Mouse (Mus musculus): ENCODE measurements around the gene Ptprg. TPM values are rescaled to one million over a fixed set of nuclear protein-coding genes. Genes with fewer than 3 reads are reported as not detected.
A peak's percentile ranks its signal among the peaks of the same experiment; 100 is the strongest.

Gene Ptprg
- polyA plus RNA-seq, 1 experiment from 2014 or later, result 47.5 TPM

DNA sequence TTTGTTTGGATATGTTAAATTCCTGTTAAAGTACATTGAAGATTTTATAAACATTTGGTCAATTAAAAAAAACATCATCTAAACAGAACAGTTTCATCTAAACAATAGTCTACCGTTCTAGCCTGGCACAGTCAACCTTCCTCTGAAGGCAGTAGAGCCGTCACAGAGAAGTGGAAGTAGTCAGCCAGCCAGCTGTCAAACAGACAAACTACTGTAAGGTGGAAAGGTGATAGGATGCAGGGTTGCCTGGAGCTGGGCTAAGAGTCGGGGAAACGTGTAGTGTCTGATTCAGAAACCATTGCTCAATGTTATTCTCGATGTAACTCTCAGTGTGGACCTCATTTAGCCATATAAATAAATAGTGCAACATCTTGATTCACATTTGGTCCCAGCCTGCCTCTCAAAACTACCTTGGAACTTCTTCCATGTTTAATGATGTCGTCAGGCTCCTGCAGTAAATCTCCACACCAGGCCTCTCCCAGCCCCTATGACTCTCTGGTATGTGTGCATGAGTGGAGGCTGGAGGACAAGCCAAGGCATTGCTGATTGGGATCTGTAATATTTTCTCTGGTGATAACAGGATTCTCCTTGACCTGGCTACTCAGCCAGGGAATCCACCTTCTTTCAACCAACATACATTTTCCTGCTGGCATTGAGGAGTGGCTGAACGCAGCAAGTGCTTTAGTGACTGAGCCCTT lies 178.0 kb downstream of the Ptprg start:
- no peak overlapping the region for H3K9ac ChIP-seq
- no peaks in the 10 kb centered on the region for H3K4me1 ChIP-seq (replicated peaks)
- no peak overlapping the region for H3K27ac ChIP-seq
- no peaks in the 10 kb centered on the region for H3K27me3 ChIP-seq
- H3K36me3 ChIP-seq, result no peaks in the 10 kb centered on the region
- no peak for ATAC-seq (ENCODE audit: low FRiP score)
- H3K9me3 ChIP-seq, result no peaks in the 10 kb centered on the region
- no peak overlapping the region for H3K4me2 ChIP-seq
- WGBS, result 71% methylated on average over 7 of the region's 7 CpGs
- no peak overlapping the region for H3K4me3 ChIP-seq

DNA sequence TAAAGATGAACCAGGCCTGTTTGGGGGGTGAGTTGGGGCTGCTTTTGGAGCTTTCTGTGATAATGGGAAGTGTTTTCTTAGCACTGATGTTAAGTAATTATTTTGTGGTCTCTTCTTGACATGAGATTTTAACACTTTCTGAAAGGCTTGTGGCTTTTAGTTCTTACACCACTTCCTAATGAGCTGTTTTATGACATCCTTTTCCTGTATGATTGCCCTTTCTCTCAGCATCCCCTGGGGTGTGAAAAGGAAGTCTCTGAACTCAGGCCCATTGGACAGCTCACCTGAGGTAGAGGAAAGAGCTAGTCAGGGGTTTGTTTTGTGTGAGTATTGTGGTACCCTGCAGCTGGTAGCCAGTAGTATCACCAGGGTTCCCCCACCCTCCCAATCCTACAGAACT lies 179.0 kb downstream of the Ptprg start:
- no peak overlapping the region for H3K27ac ChIP-seq
- H3K4me2 ChIP-seq, result no peak overlapping the region
- no peaks in the 10 kb centered on the region for H3K9me3 ChIP-seq
- no peaks in the 10 kb centered on the region for H3K36me3 ChIP-seq
- H3K9ac ChIP-seq, result no peak overlapping the region
- ATAC-seq (ENCODE audit: low FRiP score), result no peak
- no peaks in the 10 kb centered on the region for H3K27me3 ChIP-seq
- H3K4me1 ChIP-seq (replicated peaks), result no peaks in the 10 kb centered on the region
- H3K4me3 ChIP-seq, result no peak overlapping the region

DNA sequence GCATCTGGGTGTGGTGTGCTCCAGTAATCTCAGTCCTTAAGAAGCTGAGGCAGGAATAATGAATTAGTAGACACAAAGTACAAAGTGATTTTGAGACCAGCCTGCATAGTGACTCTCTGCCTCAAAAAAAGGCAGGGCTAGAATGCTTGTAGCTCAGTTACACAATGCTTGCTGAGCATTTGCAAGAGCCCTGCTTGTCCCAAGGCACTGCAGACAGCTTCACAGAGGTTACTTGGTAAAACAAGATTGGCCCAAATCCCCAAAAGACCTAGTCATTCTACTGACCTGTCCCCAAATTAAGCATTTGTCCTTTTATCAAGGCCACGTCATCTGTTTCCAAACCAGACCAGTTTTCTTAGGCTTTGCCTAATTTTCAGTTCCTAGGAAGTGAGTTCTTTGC lies 190.4 kb downstream of the Ptprg start:
- ATAC-seq (ENCODE audit: low FRiP score), result no peak

DNA sequence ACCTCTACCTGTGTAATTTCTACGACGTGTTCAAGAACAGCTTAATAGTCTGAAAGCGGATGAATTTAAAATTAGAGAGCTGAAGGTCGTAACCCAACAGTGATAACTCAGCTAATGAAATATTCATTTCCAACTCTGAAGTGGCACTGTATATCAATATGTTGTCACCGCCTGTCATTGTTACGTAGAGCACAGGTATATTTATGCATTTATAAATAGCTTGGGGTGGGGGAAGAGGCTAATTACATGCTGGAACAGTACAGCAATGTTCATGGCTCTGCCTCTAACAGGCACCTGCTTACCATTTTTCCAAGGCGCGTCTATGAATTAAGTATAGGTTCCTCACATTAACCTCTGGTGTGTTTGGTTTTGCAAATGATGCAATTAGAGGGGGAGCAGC lies 199.3 kb downstream of the Ptprg start:
- no peaks in the 10 kb centered on the region for H3K9me3 ChIP-seq
- no peaks in the 10 kb centered on the region for H3K36me3 ChIP-seq
- H3K27ac ChIP-seq, result no peak overlapping the region
- H3K9ac ChIP-seq, result no peak overlapping the region
- no peak for ATAC-seq (ENCODE audit: low FRiP score)
- H3K4me1 ChIP-seq (replicated peaks), result peaks cover 20% of the 10 kb centered on the region
- 61% methylated on average over 8 of the region's 8 CpGs for WGBS
- H3K4me3 ChIP-seq, result no peak overlapping the region
- H3K4me2 ChIP-seq, result no peak overlapping the region
- H3K27me3 ChIP-seq, result no peaks in the 10 kb centered on the region

More for the DNA sequence above, 190.4 kb downstream of the Ptprg start:
- no peaks in the 10 kb centered on the region for H3K36me3 ChIP-seq
- H3K4me2 ChIP-seq, result no peak overlapping the region
- H3K9ac ChIP-seq, result no peak overlapping the region
- no peaks in the 10 kb centered on the region for H3K27me3 ChIP-seq
- no peaks in the 10 kb centered on the region for H3K9me3 ChIP-seq
- no peak overlapping the region for H3K4me3 ChIP-seq
- WGBS, result 91% methylated on average over 1 of the region's 1 CpGs
- 0 out of 2 replicates have a peak, but pooled peaks cover 3% of the 10 kb centered on the region for H3K4me1 ChIP-seq (replicated peaks)
- no peak overlapping the region for H3K27ac ChIP-seq

DNA sequence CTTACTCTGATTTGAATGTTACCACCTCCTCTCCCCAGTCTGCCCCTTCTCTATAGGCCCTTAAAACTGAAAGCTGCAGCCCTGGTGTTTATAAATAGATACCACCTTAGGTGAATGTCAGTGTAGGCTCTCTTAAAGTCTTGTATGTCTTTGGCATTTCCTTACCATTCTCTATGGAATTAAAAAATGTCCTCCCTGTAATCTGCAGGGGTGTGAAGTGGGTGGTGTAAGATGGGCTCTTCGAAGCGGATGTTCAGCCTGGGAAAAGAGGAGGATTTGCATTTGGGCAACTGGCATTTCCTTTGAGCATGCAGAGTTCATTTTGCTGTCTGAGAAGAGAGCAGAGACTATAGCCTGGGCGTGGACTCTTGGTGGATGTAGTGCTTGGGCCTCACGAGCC lies 201.3 kb downstream of the Ptprg start:
- WGBS, result 87% methylated on average over 4 of the region's 4 CpGs
- no peaks in the 10 kb centered on the region for H3K36me3 ChIP-seq
- no peaks in the 10 kb centered on the region for H3K27me3 ChIP-seq
- no peaks in the 10 kb centered on the region for H3K9me3 ChIP-seq
- ATAC-seq (ENCODE audit: low FRiP score), result no peak
- H3K9ac ChIP-seq, result no peak overlapping the region
- H3K4me3 ChIP-seq, result no peak overlapping the region
- H3K4me1 ChIP-seq (replicated peaks), result peaks cover 20% of the 10 kb centered on the region
- no peak overlapping the region for H3K4me2 ChIP-seq
- H3K27ac ChIP-seq, result no peak overlapping the region

DNA sequence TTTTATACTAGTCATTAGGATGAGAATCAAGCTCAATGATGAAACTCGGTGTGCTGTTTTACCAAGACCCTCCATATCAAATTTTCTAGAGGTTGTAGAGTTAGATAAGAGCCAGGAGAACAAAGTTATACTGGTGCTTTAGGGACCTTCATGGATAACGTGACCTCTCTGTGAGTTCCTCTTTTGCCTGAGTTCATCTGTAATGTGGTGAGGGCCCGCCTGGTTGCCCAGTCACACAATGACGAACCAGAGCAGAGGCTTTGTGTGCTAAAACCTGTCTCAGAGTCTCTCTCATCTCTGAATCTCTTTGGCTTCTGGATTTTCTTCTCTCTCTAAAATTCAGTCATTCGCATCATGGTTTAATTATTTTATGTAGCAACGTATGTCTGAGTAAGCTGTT lies 204.9 kb downstream of the Ptprg start:
- Histone ChIP-seq H3K9me3 (no peaks in the 10 kb centered on the region), H3K4me1 (replicated peaks) (peaks cover 25% of the 10 kb centered on the region), H3K4me2 (no peak overlapping the region), H3K4me3 (no peak overlapping the region), H3K27ac (no peak overlapping the region), H3K36me3 (no peaks in the 10 kb centered on the region), H3K9ac (no peak overlapping the region), H3K27me3 (no peaks in the 10 kb centered on the region)
- ATAC-seq (ENCODE audit: low FRiP score), result no peak
- 87% methylated on average over 6 of the region's 6 CpGs for WGBS

DNA sequence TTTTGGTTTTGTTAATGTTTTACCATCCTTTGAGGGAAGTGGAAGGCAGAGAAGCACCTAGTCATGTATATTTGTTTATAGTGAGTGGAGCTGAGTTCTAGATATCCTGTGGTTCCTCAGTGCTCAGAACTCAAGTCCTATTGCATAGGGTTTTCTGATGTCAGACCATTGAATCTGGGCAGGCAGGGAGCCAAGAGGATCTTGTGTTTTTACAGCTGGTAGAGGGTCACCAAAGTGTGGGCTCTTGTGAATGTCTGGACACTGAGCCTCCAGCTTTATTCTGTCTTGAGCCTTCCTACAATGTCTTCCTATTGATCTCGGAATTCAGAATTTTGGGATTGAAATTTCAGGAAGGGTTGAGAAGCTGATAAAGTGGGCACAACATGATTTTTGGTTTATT lies 206.0 kb downstream of the Ptprg start:
- H3K36me3 ChIP-seq, result no peaks in the 10 kb centered on the region
- H3K9ac ChIP-seq, result no peak overlapping the region
- no peak for ATAC-seq (ENCODE audit: low FRiP score)
- 86% methylated on average over 1 of the region's 1 CpGs for WGBS
- no peak overlapping the region for H3K27ac ChIP-seq
- peaks cover 19% of the 10 kb centered on the region for H3K4me1 ChIP-seq (replicated peaks)
- no peak overlapping the region for H3K4me2 ChIP-seq
- no peaks in the 10 kb centered on the region for H3K9me3 ChIP-seq
- H3K4me3 ChIP-seq, result no peak overlapping the region
- no peaks in the 10 kb centered on the region for H3K27me3 ChIP-seq

DNA sequence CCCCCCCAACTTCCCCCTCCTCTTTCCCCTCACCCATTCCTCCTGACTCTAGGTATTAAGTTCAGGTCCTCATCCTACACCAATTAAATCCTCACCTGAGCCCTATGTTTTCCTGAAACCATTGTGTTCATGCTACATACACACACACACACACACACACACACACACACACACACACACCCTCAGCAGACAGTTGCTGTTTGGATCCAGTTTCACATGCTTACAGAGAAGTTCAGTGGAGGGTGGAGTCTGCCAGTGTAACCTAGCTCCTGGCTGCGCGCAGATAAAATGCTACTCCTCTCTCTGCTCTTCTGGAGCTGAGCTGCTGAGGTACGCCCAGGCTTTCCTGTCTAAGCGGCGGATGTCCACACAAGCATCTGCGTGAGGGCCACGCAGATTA lies 209.7 kb downstream of the Ptprg start:
- ATAC-seq (ENCODE audit: low FRiP score), result no peak
- no peak overlapping the region for H3K4me3 ChIP-seq
- peaks cover 37% of the 10 kb centered on the region for H3K4me1 ChIP-seq (replicated peaks)
- no peak overlapping the region for H3K9ac ChIP-seq
- H3K9me3 ChIP-seq, result no peaks in the 10 kb centered on the region
- H3K36me3 ChIP-seq, result no peaks in the 10 kb centered on the region
- H3K27ac ChIP-seq, result no peak overlapping the region
- H3K27me3 ChIP-seq, result no peaks in the 10 kb centered on the region
- 74% methylated on average over 7 of the region's 7 CpGs for WGBS
- no peak overlapping the region for H3K4me2 ChIP-seq

DNA sequence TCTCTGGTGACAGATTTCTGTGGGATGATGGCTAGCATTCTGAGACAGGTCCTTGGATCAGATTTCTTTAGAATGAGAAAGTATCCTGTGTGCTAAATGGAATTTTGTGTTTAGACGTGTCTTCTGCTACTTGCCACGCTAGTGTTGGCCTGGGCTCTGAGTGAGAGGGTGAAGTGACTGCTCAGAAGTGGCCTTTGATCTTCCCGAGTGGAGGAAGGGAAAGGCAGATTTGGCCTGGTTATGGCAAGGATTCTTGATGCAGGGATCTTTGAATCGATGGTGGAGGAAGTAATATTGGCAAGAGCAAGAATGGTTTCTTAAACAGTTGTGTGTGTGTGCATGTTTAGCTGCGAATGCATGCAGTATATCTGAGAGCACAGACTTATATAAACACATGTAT lies 219.4 kb downstream of the Ptprg start:
- no peak overlapping the region for H3K27ac ChIP-seq
- no peaks in the 10 kb centered on the region for H3K36me3 ChIP-seq
- 76% methylated on average over 5 of the region's 5 CpGs for WGBS
- H3K4me2 ChIP-seq, result no peak overlapping the region
- ATAC-seq (ENCODE audit: low FRiP score), result no peak
- peaks cover 40% of the 10 kb centered on the region for H3K4me1 ChIP-seq (replicated peaks)
- no peaks in the 10 kb centered on the region for H3K9me3 ChIP-seq
- no peak overlapping the region for H3K4me3 ChIP-seq
- no peaks in the 10 kb centered on the region for H3K27me3 ChIP-seq
- H3K9ac ChIP-seq, result no peak overlapping the region

DNA sequence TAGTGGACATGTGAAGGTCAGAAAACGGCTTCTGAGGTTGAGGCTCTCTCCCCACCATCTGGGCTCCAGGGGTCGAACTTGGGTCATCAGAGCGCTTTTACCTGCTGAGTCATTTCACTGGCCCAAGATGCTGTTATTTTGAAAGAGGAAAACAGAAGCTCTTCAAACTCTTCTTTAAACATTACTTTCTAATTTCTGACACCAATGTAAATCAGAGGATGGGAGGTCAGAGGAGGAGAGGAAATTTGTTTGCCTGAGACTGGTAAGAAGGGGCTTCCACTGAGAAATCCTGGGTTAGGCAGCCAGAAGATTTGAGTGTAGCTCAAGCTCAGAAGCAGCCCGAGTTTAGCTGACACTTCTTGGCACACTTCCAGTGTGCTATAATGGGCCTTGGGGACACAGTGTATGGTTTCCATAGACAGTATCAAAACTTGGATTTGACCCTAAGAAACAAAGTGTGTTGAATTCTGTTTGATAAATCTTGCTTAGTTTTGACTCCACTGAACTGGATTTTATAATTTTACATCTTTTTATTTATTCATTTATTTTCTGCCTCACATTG lies 221.2 kb downstream of the Ptprg start:
- no peak overlapping the region for H3K27ac ChIP-seq
- WGBS, result 42% methylated on average over 4 of the region's 4 CpGs
- H3K9me3 ChIP-seq, result no peaks in the 10 kb centered on the region
- no peak overlapping the region for H3K9ac ChIP-seq
- ATAC-seq (ENCODE audit: low FRiP score), result no peak
- no peaks in the 10 kb centered on the region for H3K36me3 ChIP-seq
- no peaks in the 10 kb centered on the region for H3K27me3 ChIP-seq
- H3K4me3 ChIP-seq, result no peak overlapping the region
- H3K4me2 ChIP-seq, result no peak overlapping the region
- H3K4me1 ChIP-seq (replicated peaks), result peaks cover 33% of the 10 kb centered on the region

DNA sequence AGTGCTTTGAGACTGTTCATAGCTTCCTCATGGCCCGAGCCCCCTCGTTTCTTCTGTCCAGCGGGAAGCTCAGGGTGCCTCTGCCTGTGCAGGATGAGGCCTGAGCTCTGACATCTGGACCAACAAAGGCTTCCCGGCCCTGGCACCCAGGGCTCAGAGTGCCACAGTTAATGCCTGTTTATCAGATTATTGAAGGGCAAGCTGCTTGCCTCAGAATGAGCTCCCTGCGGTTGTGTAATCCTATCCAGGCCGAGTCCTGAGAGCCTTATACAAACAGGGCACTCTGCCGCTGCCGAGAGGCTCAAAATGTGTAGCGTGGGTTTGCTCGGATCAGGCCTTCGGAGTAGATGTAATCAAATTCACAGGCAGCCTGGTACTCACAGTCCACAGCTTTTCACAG lies 221.9 kb downstream of the Ptprg start:
- WGBS, result 31% methylated on average over 11 of the region's 11 CpGs
- H3K4me3 ChIP-seq, result no peak overlapping the region
- peak overlapping the region; percentile 2 for H3K9ac ChIP-seq
- H3K27ac ChIP-seq, result peak overlapping the region; percentile 66
- H3K36me3 ChIP-seq, result no peaks in the 10 kb centered on the region
- no peaks in the 10 kb centered on the region for H3K27me3 ChIP-seq
- ATAC-seq (ENCODE audit: low FRiP score), result no peak
- H3K4me2 ChIP-seq, result no peak overlapping the region
- H3K9me3 ChIP-seq, result no peaks in the 10 kb centered on the region
- H3K4me1 ChIP-seq (replicated peaks), result peaks cover 33% of the 10 kb centered on the region

DNA sequence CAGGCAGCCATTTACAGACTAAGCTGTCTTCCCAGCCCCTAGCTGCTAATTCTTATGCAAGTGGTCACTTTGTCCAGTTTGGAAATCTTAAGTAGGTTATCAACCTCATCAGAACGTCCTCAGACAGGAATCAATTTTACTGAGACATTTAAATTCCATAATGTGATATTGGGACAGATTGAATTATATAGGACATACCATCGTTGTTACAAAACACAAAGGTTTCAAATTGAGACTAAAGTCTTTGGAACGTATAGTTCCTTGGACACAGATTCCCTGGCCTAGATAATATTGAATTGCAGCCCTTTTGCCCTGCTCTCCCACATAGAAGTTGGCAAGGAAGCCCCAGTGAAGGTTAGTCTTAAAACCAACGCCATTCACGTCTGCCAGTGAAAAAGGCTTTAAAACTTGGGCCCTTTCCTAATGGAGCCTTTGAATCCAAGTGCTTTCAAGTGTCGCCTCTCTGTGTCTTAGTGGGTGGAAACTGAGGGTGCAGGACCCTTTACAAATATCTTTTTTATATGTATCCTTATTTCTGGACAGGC lies 222.7 kb downstream of the Ptprg start:
- Histone ChIP-seq H3K4me3 (no peak overlapping the region), H3K4me2 (no peak overlapping the region), H3K27me3 (no peaks in the 10 kb centered on the region), H3K4me1 (replicated peaks) (peaks cover 35% of the 10 kb centered on the region), H3K27ac (no peak overlapping the region), H3K36me3 (no peaks in the 10 kb centered on the region), H3K9me3 (no peaks in the 10 kb centered on the region), H3K9ac (no peak overlapping the region)
- ATAC-seq (ENCODE audit: low FRiP score), result no peak
- WGBS, result 75% methylated on average over 6 of the region's 6 CpGs

DNA sequence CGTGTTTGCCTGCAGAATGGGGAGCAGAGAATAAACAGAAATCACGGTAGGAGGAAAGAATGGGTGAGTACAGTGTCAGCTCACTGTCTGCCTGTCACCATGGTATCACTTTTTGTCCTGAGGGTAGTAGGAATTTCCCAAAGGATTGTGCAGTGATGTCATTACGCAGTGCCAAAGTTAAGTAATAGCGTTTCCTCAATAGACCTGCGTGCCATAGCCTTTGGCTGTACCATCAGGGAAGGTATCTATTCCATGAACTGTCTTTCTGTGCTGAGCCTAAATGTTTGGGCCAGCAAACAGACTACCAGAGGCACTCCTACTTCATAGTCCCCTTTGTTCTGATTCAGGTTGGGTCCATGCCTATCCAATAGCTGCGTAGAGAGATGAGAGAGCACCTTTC lies 223.2 kb downstream of the Ptprg start:
- H3K9me3 ChIP-seq, result no peaks in the 10 kb centered on the region
- H3K36me3 ChIP-seq, result no peaks in the 10 kb centered on the region
- WGBS, result 71% methylated on average over 6 of the region's 6 CpGs
- no peak for ATAC-seq (ENCODE audit: low FRiP score)
- peaks cover 38% of the 10 kb centered on the region for H3K4me1 ChIP-seq (replicated peaks)
- no peak overlapping the region for H3K4me2 ChIP-seq
- H3K27ac ChIP-seq, result no peak overlapping the region
- H3K9ac ChIP-seq, result no peak overlapping the region
- no peaks in the 10 kb centered on the region for H3K27me3 ChIP-seq
- no peak overlapping the region for H3K4me3 ChIP-seq
